Mouse (Mus musculus): ENCODE results near the gene Tshz3.

DNA sequence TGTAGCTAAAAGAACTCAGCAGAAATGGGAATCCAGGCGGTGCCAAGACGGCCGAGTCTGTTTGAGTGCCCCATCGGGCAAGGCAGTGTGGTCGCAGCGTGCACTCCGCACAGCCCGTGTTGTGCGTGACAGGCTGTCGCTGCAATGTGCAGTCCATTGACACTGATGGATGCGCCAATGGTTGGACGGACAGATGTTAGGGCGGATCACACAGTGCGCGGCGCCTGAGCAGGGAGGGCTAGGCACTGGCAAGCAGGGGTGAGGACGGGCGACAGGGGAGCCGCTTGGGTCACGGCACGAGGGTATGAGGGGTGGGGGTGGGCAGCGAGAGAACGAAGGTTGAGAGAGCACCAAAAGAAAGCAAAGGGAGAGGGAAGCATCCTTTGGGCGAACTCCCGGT is 2.6 kb upstream of the Tshz3 start:
- TF ChIP-seq CTCF (IDR thresholded peaks at IDR 0.05; ENCODE audit: control insufficient read depth, insufficient read depth, low read length) (no peak), POLR2A (IDR thresholded peaks at IDR 0.05; ENCODE audit: borderline replicate concordance, control insufficient read depth, low read depth, low read length) (no peak)
